Mouse (Mus musculus) forebrain, embryonic 16.5 days (tissue): ENCODE measurements at regions not wholly inside any gene's neighbourhood (a gene's known extent, or its start where the extent isn't known, plus 50 kb on each side); places are given as distances from the start of the nearest gene placed in this dataset.

Experiments used
- ATAC-seq: fragments of 200-750 bp; cut with Nextera tagmentation; 2 replicates; pipeline ENCODE4 v1.8.0; 2017; ENCODE audit warnings: mild to moderate bottlenecking, moderate library complexity
- H3K27ac ChIP-seq: fragments of 300-500 bp; sonication (generic); 2 replicates; pipeline ENCODE4 v1.5.1; 2014; ENCODE audit warnings: low read length, control low read depth
- H3K27me3 ChIP-seq: fragments of 300-500 bp; sonication (generic); replicated peaks from 2 replicates; pipeline ENCODE4 v1.6.1; 2014; ENCODE audit warnings: low read length; ENCODE audit not compliant: control insufficient read depth, insufficient read depth
- H3K36me3 ChIP-seq: fragments of 300-500 bp; sonication (generic); 2 replicates; pipeline ENCODE4 v1.6.1; 2014; ENCODE audit not compliant: control insufficient read depth, insufficient read depth
- H3K4me1 ChIP-seq: fragments of 300-500 bp; sonication (generic); replicated peaks from 2 replicates; pipeline ENCODE4 v1.6.1; 2014; ENCODE audit warnings: low read length; ENCODE audit not compliant: control insufficient read depth, insufficient read depth
- H3K4me2 ChIP-seq: fragments of 300-500 bp; sonication (generic); 2 replicates; pipeline ENCODE4 v1.6.1; 2014; ENCODE audit warnings: mild to moderate bottlenecking, low read length, control low read depth
- H3K4me3 ChIP-seq: fragments of 300-500 bp; sonication (generic); replicated peaks from 2 replicates; pipeline ENCODE4 v1.5.1; 2014; ENCODE audit warnings: mild to moderate bottlenecking, low read length, control low read depth
- H3K9ac ChIP-seq: fragments of 300-500 bp; sonication (generic); replicated peaks from 2 replicates; pipeline ENCODE4 v1.6.1; 2014; ENCODE audit warnings: low read depth, low read length, control low read depth
- H3K9me3 ChIP-seq: fragments of 300-500 bp; sonication (generic); 2 replicates; pipeline ENCODE4 v1.6.1; 2016; ENCODE audit warnings: low read length; ENCODE audit not compliant: control insufficient read depth
- WGBS: fragments of 180-500 bp; shearing (Covaris S2); extraction: QIAGEN DNeasy Blood & Tissue Kit; methylation state at CpG from one replicate; pipeline ENCODE4 v1.1.7; 2014; 5-methylcytosine and 5-hydroxymethylcytosine counted together

DNA sequence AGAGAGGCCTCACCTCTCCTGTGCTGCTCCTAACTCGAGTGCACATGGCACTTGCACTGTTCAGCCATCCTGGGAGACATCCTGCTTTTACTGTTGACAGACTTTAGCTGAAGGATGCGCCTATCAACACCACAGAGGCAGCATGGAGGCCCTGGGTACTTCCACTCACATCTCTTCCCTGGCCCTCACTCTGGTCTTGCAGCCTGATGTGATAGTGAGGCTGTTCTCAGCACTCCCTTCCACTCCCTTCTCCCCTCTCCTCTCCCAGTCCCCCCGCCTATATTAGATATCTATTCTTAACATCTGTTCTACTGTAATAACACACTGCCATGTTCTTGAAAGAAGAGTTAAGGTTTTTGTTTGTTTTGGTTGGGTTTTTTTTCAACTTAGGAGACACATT is 50.2 kb upstream of the Bod1 start:
- Histone ChIP-seq H3K27ac (no peak overlapping the region), H3K4me2 (no peak overlapping the region), H3K4me3 (no peak overlapping the region), H3K27me3 (no peaks in the 10 kb centered on the region), H3K36me3 (no peaks in the 10 kb centered on the region), H3K9ac (no peak overlapping the region), H3K9me3 (no peaks in the 10 kb centered on the region), H3K4me1 (no peaks in the 10 kb centered on the region; the same call in 1 of the 2 replicates)
- no peak for ATAC-seq
- WGBS: 62% methylated on average over 3 of the region's 3 CpGs

DNA sequence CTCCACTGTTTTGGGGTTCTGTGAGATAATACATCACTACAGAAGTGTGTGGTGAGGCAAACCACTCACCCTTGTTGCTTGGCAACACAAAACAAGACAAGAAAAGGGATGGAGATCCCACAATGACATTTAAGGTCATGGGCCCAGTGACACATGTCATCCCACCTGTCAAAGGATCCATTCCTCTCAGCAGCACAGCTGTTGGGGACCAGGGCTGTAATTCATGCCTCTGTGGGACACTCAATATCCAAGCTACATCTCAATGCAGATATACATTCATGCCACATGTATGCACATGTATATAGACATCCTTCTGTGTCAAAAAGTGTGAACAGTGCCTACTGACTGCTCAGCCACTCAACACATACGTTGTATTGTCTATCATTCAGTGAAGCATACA is 52.8 kb upstream of the Bod1 start:
- H3K4me3 ChIP-seq: no peak overlapping the region
- H3K9me3 ChIP-seq: no peaks in the 10 kb centered on the region
- no peak for ATAC-seq
- no peak overlapping the region for H3K27ac ChIP-seq
- H3K9ac ChIP-seq: no peak overlapping the region
- H3K27me3 ChIP-seq: no peaks in the 10 kb centered on the region
- no peaks in the 10 kb centered on the region; the same call in 1 of the 2 replicates for H3K4me1 ChIP-seq
- H3K36me3 ChIP-seq: no peaks in the 10 kb centered on the region
- whole genome bisulfite sequencing: 66% methylated on average over 1 of the region's 1 CpGs
- no peak overlapping the region for H3K4me2 ChIP-seq

GRCm38 (mm10) chr11:31725936-31726647 is 54.4 kb upstream of the Bod1 start:
- Histone ChIP-seq H3K4me3 (no peak overlapping the region), H3K36me3 (no peaks in the 10 kb centered on the region), H3K4me1 (no peaks in the 10 kb centered on the region; the same call in 1 of the 2 replicates), H3K9me3 (no peaks in the 10 kb centered on the region), H3K27me3 (no peaks in the 10 kb centered on the region), H3K27ac (no peak overlapping the region), H3K4me2 (no peak overlapping the region), H3K9ac (no peak overlapping the region)
- WGBS: 62% methylated on average over 15 of the region's 15 CpGs
- ATAC-seq: peak; percentile 51; the same call in 1 of the 2 replicates

- no peak for ATAC-seq
- H3K36me3 ChIP-seq: no peaks in the 10 kb centered on the region
- WGBS: 86% methylated on average over 8 of the region's 8 CpGs
Measured at GRCm38 (mm10) chr11:31727289-31727688, 55.6 kb upstream of the Bod1 start.

DNA sequence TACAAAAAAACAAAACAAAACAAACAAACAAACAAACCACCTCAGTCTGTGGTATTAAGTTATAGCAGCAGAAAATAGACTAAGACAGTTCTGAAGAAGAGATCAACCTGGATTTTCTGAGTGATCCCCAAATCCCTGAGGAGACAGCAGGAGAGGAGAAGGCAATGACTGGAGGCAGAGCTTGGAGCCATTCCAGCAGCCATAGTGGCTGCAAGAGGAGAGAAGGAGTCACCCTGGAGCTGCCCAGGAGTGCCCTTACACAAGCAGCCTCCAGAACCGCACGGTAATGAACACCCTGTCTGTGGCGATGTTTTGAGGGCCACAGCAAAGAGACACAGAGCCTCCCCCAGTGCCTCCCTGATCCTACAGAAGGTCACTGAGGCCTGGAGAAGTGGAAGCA is 58.0 kb upstream of the Bod1 start:
- Histone ChIP-seq H3K36me3 (no peaks in the 10 kb centered on the region), H3K4me3 (no peak overlapping the region), H3K27me3 (no peaks in the 10 kb centered on the region), H3K4me2 (no peak overlapping the region), H3K27ac (no peak overlapping the region), H3K9ac (no peak overlapping the region), H3K9me3 (no peaks in the 10 kb centered on the region), H3K4me1 (peaks cover 7% of the 10 kb centered on the region)
- WGBS: 84% methylated on average over 3 of the region's 3 CpGs
- ATAC-seq: no peak

More at GRCm38 (mm10) chr11:31727289-31727688, 55.6 kb upstream of the Bod1 start:
- H3K27me3 ChIP-seq: no peaks in the 10 kb centered on the region
- no peak overlapping the region for H3K4me2 ChIP-seq
- no peaks in the 10 kb centered on the region; the same call in 1 of the 2 replicates for H3K4me1 ChIP-seq
- H3K9ac ChIP-seq: no peak overlapping the region
- no peak overlapping the region for H3K4me3 ChIP-seq
- no peak overlapping the region for H3K27ac ChIP-seq
- no peaks in the 10 kb centered on the region for H3K9me3 ChIP-seq

DNA sequence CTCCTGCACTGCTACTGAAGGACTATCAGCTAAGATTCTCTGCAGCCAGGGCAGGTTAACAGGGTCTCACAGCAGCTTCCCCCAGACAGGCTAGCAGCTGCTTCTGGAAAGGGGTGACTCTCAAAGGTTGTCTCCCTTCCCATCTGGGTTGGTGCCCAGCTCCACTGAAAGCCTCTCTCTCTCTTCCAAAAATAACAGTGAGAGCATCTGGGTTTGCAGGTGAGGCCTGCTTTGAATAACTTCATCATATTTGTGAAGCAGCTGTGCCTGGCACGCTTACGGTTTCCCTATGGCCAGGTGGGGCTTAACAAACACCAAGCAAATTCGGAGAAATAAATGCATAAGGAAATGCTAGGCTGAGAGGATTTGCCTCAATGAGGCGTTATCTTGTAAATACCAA is 58.5 kb upstream of the Bod1 start:
- Histone ChIP-seq H3K27me3 (no peaks in the 10 kb centered on the region), H3K36me3 (no peaks in the 10 kb centered on the region), H3K4me3 (no peak overlapping the region), H3K4me1 (peaks cover 7% of the 10 kb centered on the region), H3K9ac (no peak overlapping the region), H3K4me2 (no peak overlapping the region), H3K9me3 (no peaks in the 10 kb centered on the region), H3K27ac (no peak overlapping the region)
- WGBS: 74% methylated on average over 4 of the region's 4 CpGs
- ATAC-seq: no peak

DNA sequence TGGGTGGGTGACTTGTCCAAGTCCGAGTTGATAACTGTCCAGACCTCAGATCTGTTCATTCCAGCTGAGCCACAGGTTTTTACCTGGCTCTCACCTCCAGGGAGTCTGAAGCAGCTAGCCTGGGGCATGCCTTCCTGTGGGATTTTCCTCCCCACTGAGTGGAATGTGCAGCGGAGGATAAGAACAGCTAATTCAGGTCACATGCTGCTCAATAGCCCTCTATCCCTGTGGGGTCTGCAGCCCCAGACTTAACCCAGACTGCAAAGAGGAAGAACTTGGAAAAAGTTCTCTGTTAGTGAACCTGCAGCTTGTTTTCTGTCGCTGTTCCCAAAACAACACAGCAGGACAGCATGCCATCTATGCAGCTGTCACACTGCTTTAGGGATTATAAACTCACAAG is 59.0 kb upstream of the Bod1 start:
- H3K27ac ChIP-seq: no peak overlapping the region
- peaks cover 7% of the 10 kb centered on the region for H3K4me1 ChIP-seq
- ATAC-seq: no peak
- no peak overlapping the region for H3K4me3 ChIP-seq
- no peaks in the 10 kb centered on the region for H3K27me3 ChIP-seq
- H3K4me2 ChIP-seq: no peak overlapping the region
- H3K36me3 ChIP-seq: no peaks in the 10 kb centered on the region
- 23% methylated on average over 3 of the region's 3 CpGs for WGBS
- H3K9ac ChIP-seq: no peak overlapping the region
- H3K9me3 ChIP-seq: no peaks in the 10 kb centered on the region

DNA sequence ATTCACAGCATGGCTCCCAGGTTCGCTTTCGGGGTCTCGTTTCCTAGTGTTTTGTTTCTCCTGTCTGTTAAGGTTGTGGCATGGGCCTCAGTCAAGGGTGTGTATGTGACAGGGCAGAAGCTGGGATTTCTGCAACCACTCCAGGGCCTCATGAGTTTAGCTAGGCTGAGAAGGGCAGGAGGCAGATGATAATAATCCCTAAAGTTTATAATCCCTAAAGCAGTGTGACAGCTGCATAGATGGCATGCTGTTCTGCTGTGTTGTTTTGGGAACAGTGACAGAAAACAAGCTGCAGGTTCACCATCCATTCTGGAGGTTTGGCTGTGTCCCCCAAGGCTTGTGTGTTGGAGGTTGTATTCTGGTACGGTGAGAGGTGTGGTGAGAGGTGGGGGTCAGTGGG is 59.8 kb upstream of the Bod1 start:
- no peak for ATAC-seq
- no peak overlapping the region for H3K4me2 ChIP-seq
- peaks cover 7% of the 10 kb centered on the region for H3K4me1 ChIP-seq
- H3K9me3 ChIP-seq: no peaks in the 10 kb centered on the region
- H3K9ac ChIP-seq: no peak overlapping the region
- 55% methylated on average over 4 of the region's 4 CpGs for WGBS
- H3K36me3 ChIP-seq: no peaks in the 10 kb centered on the region
- no peaks in the 10 kb centered on the region for H3K27me3 ChIP-seq
- no peak overlapping the region for H3K4me3 ChIP-seq
- no peak overlapping the region for H3K27ac ChIP-seq

GRCm38 (mm10) chr11:31732342-31732741 is 60.7 kb upstream of the Bod1 start:
- Histone ChIP-seq H3K9ac (no peak overlapping the region), H3K4me1 (peaks cover 7% of the 10 kb centered on the region), H3K36me3 (no peaks in the 10 kb centered on the region), H3K4me2 (no peak overlapping the region), H3K27me3 (no peaks in the 10 kb centered on the region), H3K4me3 (no peak overlapping the region), H3K27ac (no peak overlapping the region), H3K9me3 (no peaks in the 10 kb centered on the region)
- ATAC-seq: no peak
- WGBS: 78% methylated on average over 3 of the region's 3 CpGs

DNA sequence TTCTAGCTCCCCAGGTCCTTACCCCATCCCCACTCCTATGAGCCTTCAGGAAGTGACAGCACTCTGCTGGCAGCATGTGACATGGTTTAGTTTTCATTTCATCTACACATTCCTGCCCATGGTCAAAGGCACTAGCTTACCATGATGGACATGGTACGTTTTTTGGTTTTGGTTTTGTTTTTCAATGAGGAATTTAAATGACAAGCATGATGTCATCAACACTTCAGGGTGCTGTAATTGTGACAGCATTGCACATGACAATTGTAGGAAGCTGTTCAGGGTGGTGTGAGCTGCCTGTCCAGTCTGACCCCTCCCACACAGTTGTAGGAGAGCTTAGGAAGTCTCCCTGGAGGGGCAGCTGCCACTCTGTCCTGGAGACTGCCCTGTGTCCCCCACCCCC is 61.3 kb upstream of the Bod1 start:
- Histone ChIP-seq H3K27me3 (no peaks in the 10 kb centered on the region), H3K9ac (no peak overlapping the region), H3K4me1 (peaks cover 7% of the 10 kb centered on the region), H3K9me3 (no peaks in the 10 kb centered on the region), H3K27ac (no peak overlapping the region), H3K4me3 (no peak overlapping the region), H3K4me2 (no peak overlapping the region), H3K36me3 (no peaks in the 10 kb centered on the region)
- 61% methylated on average over 1 of the region's 1 CpGs for WGBS
- 0 out of 2 replicates have a peak, but pooled peaks have one; percentile 29 for ATAC-seq
